Mouse (Mus musculus) embryonic facial prominence, embryonic 14.5 days (tissue): Measurements from ENCODE around the gene Scrn3. TPM values are rescaled to one million over a fixed set of nuclear protein-coding genes. Genes with fewer than 3 reads are reported as not detected.

Experiments used
- ATAC-seq: fragments of 200-750 bp; cut with Nextera tagmentation; 2 replicates; pipeline ENCODE4 v1.8.0; 2017; ENCODE audit warnings: low read depth, moderate number of reproducible peaks, moderate TSS enrichment
- DNase-seq: peaks from one replicate; pipeline ENCODE4 v3.0.0-alpha.2; 2015; ENCODE audit warnings: low spot score
- H3K27ac ChIP-seq: fragments of 300-500 bp; sonication (generic); replicated peaks from 2 replicates; pipeline ENCODE4 v1.5.1; 2014; ENCODE audit warnings: low read depth, mild to moderate bottlenecking, low read length, moderate library complexity
- H3K27me3 ChIP-seq: fragments of 300-500 bp; sonication (generic); replicated peaks from 2 replicates; pipeline ENCODE4 v1.6.1; 2014; ENCODE audit warnings: low read length; ENCODE audit not compliant: control insufficient read depth, insufficient read depth
- H3K36me3 ChIP-seq: fragments of 300-500 bp; sonication (generic); 2 replicates; pipeline ENCODE4 v1.6.1; 2014; ENCODE audit warnings: low read length, mixed read lengths; ENCODE audit not compliant: control insufficient read depth, insufficient read depth
- H3K4me1 ChIP-seq: fragments of 300-500 bp; sonication (generic); 2 replicates; pipeline ENCODE4 v1.6.1; 2014; ENCODE audit warnings: antibody characterized with exemption, low read length; ENCODE audit not compliant: control insufficient read depth, insufficient read depth
- H3K4me2 ChIP-seq: fragments of 300-500 bp; sonication (generic); 2 replicates; pipeline ENCODE4 v1.6.1; 2014; ENCODE audit warnings: low read depth, mild to moderate bottlenecking, low read length, moderate library complexity, mixed read lengths
- H3K4me3 ChIP-seq: fragments of 300-500 bp; sonication (generic); 2 replicates; pipeline ENCODE4 v1.5.1; 2014; ENCODE audit warnings: low read depth, mild to moderate bottlenecking, low read length
- H3K9ac ChIP-seq: fragments of 300-500 bp; sonication (generic); 2 replicates; pipeline ENCODE4 v1.6.1; 2014; ENCODE audit warnings: low read depth, mild to moderate bottlenecking, low read length, moderate library complexity, mixed read lengths
- H3K9me3 ChIP-seq: fragments of 300-500 bp; sonication (generic); 2 replicates; pipeline ENCODE4 v1.6.1; 2016; ENCODE audit warnings: low read length; ENCODE audit not compliant: control insufficient read depth
- WGBS: fragments of 180-500 bp; shearing (Covaris S2); extraction: QIAGEN DNeasy Blood & Tissue Kit; methylation state at CpG from one replicate; pipeline ENCODE4 v1.1.7; 2014; 5-methylcytosine and 5-hydroxymethylcytosine counted together
- polyA plus RNA-seq: library from polyadenylated mRNA; unstranded; fragments of >200 nt; fragmentation: Nextera tagmentation; extraction: Ambion mirVana; gene quantifications from 2 replicates; pipeline ENCODE4 v1.2.1, GENCODE M21; 2014

The Scrn3 gene
- polyA plus RNA-seq, 1 experiment from 2014 or later: 12.7 TPM

- Histone ChIP-seq H3K27ac (no peak overlapping the region; the same call in 1 of the 2 replicates), H3K4me2 (peak overlapping the region; percentile 72), H3K9me3 (no peaks in the 10 kb centered on the region), H3K4me1 (peaks cover 19% of the 10 kb centered on the region), H3K36me3 (no peaks in the 10 kb centered on the region), H3K4me3 (peak overlapping the region; percentile 46), H3K27me3 (peaks cover 83% of the 10 kb centered on the region), H3K9ac (peak overlapping the region; percentile 62)
- ATAC-seq (no peak), DNase-seq (peak; percentile 5)
- under 1% methylated on average over 38 of the region's 55 CpGs for WGBS
These were observed 39.8 kb upstream of the Scrn3 start for GRCm38 (mm10) chr2:73272351-73273248.

DNA sequence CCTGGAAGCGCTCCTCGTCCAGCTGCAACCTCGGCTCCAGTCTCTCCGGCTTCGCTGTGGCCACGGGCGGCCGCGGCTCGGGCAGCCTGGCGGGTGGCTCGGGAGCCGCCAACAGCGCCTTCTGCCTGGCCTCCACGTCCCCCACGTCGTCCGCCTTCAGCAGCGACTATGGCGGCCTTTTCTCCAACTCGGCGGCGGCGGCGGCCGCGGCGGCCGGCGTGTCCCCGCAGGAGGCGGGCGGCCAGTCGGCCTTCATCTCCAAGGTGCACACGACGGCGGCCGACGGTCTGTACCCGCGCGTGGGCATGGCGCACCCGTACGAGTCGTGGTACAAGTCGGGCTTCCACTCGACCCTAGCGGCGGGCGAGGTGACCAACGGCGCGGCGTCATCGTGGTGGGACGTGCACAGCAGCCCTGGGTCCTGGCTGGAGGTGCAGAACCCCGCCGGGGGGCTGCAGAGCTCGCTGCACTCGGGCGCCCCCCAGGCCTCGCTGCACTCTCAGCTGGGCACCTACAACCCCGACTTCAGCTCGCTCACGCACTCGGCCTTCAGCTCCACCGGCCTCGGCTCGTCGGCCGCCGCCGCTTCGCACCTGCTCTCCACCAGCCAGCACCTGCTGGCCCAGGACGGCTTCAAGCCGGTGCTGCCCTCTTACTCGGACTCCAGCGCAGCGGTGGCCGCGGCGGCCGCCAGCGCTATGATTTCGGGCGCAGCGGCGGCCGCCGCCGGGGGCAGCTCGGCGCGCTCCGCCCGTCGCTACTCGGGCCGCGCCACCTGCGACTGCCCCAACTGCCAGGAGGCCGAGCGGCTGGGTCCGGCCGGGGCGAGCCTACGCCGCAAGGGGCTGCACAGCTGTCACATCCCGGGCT, 38.9 kb upstream of the Scrn3 start:
- H3K9me3 ChIP-seq: no peaks in the 10 kb centered on the region
- DNase-seq (peak; percentile 14), ATAC-seq (0 out of 2 replicates have a peak, but pooled peaks have one; percentile 5)
- H3K27ac ChIP-seq: peak overlapping the region; percentile 21; the same call in 1 of the 2 replicates
- peak overlapping the region; percentile 62 for H3K9ac ChIP-seq
- H3K4me1 ChIP-seq: peaks cover 19% of the 10 kb centered on the region
- no peaks in the 10 kb centered on the region for H3K36me3 ChIP-seq
- WGBS: under 1% methylated on average over 63 of the region's 110 CpGs
- peaks cover 81% of the 10 kb centered on the region for H3K27me3 ChIP-seq
- H3K4me3 ChIP-seq: peak overlapping the region; percentile 46
- peak overlapping the region; percentile 72 for H3K4me2 ChIP-seq

DNA sequence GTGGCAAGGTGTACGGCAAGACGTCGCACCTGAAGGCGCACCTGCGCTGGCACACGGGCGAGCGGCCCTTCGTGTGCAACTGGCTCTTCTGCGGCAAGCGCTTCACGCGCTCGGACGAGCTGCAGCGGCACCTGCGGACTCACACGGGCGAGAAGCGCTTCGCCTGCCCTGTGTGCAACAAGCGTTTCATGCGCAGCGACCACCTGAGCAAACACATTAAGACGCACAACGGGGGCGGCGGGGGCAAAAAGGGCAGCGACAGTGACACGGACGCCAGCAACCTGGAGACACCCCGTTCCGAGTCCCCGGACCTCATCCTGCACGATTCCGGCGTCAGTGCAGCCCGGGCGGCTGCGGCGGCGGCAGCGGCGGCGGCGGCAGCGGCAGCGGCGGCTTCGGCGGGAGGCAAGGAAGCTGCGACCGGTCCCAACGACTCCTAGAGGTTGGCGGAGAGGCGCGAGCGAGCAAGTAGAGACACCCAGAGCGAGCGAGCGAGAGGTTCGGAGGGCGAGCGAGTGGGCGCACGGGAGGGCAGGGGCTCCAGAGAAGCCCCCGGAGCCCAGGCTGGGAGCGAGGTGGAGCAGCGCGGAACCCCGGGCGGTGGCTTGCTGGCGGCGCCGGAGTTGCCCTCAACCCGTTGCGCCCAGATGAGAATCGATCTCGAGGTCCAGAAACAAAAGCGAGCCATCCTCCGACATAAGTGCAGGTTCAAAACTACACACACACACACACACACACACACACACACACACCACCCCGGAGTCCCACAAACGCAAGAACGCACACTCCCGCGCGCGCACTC, 38.1 kb upstream of the Scrn3 start:
- no peak for ATAC-seq
- Histone ChIP-seq H3K9me3 (no peaks in the 10 kb centered on the region), H3K9ac (peak overlapping the region; percentile 62), H3K36me3 (no peaks in the 10 kb centered on the region), H3K4me1 (peaks cover 25% of the 10 kb centered on the region), H3K4me3 (peak overlapping the region; percentile 46), H3K27me3 (peaks cover 85% of the 10 kb centered on the region), H3K4me2 (peak overlapping the region; percentile 72), H3K27ac (no peak overlapping the region)
- WGBS: under 1% methylated on average over 53 of the region's 88 CpGs
- DNase-seq: peak; percentile 51

GRCm38 (mm10) chr2:73275261-73276040, 37.0 kb upstream of the Scrn3 start:
- no peak overlapping the region; the same call in 1 of the 2 replicates for H3K9ac ChIP-seq
- DNase-seq (no peak), ATAC-seq (no peak)
- H3K27me3 ChIP-seq: peaks cover 85% of the 10 kb centered on the region
- H3K4me1 ChIP-seq: peaks cover 26% of the 10 kb centered on the region
- H3K36me3 ChIP-seq: no peaks in the 10 kb centered on the region
- no peak overlapping the region for H3K27ac ChIP-seq
- H3K4me2 ChIP-seq: peak overlapping the region; percentile 26; the same call in 1 of the 2 replicates
- WGBS: 11% methylated on average over 8 of the region's 8 CpGs
- peak overlapping the region; percentile 24; the same call in 1 of the 2 replicates for H3K4me3 ChIP-seq
- H3K9me3 ChIP-seq: no peaks in the 10 kb centered on the region

DNA sequence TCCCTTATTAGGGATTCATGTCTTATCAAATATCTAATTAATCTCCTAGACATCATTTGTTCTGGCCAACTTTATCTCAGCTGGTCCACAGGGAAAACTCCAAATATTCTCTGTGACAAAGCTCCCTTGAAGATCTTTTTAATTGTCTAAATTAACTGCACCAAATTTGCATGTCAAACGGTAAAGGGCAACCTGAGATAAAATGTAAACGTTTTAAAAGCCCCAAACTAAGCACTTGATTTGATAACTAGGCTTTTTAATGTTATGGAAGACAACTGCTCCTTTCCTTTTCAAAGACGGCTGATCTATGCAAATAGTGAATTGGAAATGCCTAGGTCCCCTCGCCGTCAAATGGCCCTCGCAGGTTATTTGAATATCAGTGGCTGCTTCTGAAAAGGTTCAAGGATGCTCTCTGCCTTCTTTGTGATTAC, 36.2 kb upstream of the Scrn3 start:
- Histone ChIP-seq H3K36me3 (no peaks in the 10 kb centered on the region), H3K4me2 (peak overlapping the region; percentile 26; the same call in 1 of the 2 replicates), H3K27ac (no peak overlapping the region), H3K4me1 (peaks cover 26% of the 10 kb centered on the region), H3K9ac (no peak overlapping the region; the same call in 1 of the 2 replicates), H3K4me3 (peak overlapping the region; percentile 24), H3K9me3 (no peaks in the 10 kb centered on the region), H3K27me3 (peaks cover 85% of the 10 kb centered on the region)
- DNase-seq (peak; percentile 7), ATAC-seq (no peak)
- 4% methylated on average over 6 of the region's 6 CpGs for WGBS

DNA sequence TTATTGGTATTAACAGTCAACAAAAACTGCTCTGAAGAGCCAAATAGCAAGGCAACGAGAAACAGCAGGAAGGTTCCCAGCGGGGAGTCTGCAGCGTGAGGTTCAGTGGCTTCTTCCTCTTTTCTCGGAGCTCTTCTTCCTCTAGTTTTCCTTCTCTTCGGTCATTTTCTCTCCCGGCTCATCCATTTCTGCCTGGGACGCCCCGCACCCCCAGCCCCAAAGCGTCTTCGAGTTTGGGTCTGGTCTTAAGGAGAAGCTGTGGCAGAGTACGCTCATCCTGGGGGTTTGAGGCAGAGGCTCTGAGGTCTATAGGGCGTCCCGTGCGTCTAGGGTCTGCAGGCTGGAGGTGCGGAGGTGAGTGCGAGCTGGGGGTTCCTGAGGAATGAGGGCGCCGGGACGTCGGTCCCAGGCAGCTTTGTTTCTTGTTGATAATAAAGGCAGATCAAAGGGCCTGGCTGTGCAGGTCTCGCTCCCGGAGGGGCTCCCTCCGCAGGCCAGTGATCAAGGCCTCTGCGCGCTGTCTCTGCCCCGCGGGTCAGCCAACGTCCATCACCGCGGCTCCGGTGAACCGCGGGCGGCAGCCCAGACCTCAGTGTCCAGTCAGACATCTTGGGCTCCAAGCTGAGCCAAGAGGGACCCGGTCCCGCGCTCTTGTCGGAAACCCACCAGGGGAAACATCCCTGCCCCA, 35.2 kb upstream of the Scrn3 start:
- Histone ChIP-seq H3K27me3 (peaks cover 86% of the 10 kb centered on the region), H3K36me3 (no peaks in the 10 kb centered on the region), H3K4me2 (peak overlapping the region; percentile 35), H3K9ac (peak overlapping the region; percentile 38; the same call in 1 of the 2 replicates), H3K27ac (no peak overlapping the region), H3K4me3 (peak overlapping the region; percentile 24), H3K4me1 (peaks cover 26% of the 10 kb centered on the region), H3K9me3 (no peaks in the 10 kb centered on the region)
- ATAC-seq (no peak), DNase-seq (peak; percentile 19)
- 1% methylated on average over 30 of the region's 38 CpGs for WGBS

- Histone ChIP-seq H3K27ac (no peak overlapping the region), H3K27me3 (peaks cover 82% of the 10 kb centered on the region), H3K4me1 (peaks cover 26% of the 10 kb centered on the region), H3K4me2 (peak overlapping the region; percentile 35), H3K36me3 (no peaks in the 10 kb centered on the region), H3K9me3 (no peaks in the 10 kb centered on the region), H3K4me3 (peak overlapping the region; percentile 24), H3K9ac (peak overlapping the region; percentile 38; the same call in 1 of the 2 replicates)
- 2% methylated on average over 12 of the region's 18 CpGs for WGBS
- DNase-seq: peak; percentile 4
- no peak for ATAC-seq
These were observed 34.7 kb upstream of the Scrn3 start for GRCm38 (mm10) chr2:73277709-73278075.
